Mouse (Mus musculus): ENCODE measurements around the gene Esrp2.

DNA sequence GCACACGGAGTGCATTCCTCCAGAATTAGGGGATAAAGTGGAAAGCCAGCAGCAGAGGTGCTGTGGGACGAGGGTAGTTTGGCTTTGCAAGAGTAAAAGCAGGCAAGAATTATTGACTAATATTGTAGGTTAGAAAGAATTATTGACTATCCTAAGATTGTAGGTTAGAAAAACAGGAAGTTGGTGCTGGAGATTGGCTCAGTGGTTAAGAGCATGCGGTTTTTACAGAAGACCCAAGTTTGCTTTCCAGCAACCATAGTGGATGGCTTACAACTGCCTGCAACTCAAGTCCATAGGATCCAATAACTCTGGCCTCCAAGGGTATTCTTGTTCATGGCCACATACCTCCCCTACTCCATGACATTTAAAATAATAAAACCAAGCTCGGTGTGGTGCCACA is 9.2 kb upstream of the Esrp2 start:
- TF ChIP-seq EP300 (IDR thresholded peaks at IDR 0.05; ENCODE audit: low read depth) (no peak), CTCF (IDR thresholded peaks at IDR 0.05; ENCODE audit: low read depth) (no peak)

All from liver, embryonic 14.5 days (tissue).